Mouse (Mus musculus): ENCODE measurements around the gene Prame.

- TF ChIP-seq CTCF (IDR thresholded peaks at IDR 0.05; ENCODE audit: low read depth) (no peak), EP300 (IDR thresholded peaks at IDR 0.05; ENCODE audit: low read depth) (no peak)
Observed at GRCm38 (mm10) chrX:135627605-135628004, at the start of gene Prame.
